Mouse (Mus musculus): ENCODE results near the gene Arl4d. TPM values are rescaled to one million over a fixed set of nuclear protein-coding genes. Genes with fewer than 3 reads are reported as not detected.
"Not testable (repeated sequence)": the region's sequence is repeated elsewhere in the genome, so short reads cannot be mapped to it uniquely, and the experiment has no call there.

Gene Arl4d
- total and polyA plus RNA-seq, 2 experiments from 2014 or later: 8.1 to 11.3 TPM

GRCm38 (mm10) chr11:101626649-101626994 lies 38.7 kb upstream of the Arl4d start:
- peak; percentile 12; the same call in 1 of the 2 replicates for ATAC-seq (ENCODE audit: insufficient read depth, low read depth)
- TF ChIP-seq EP300 (IDR thresholded peaks at IDR 0.05; ENCODE audit: low read depth) (no peak), CTCF (IDR thresholded peaks at IDR 0.05; ENCODE audit: low read depth) (no peak)
- 5% methylated on average over 8 of the region's 8 CpGs for WGBS

GRCm38 (mm10) chr11:101626995-101627856 lies 38.1 kb upstream of the Arl4d start, which contains the start of gene Rdm1:
Rdm1 (plus strand) TSS chr11:101627195.
- H3K27me3 ChIP-seq (ENCODE audit: control insufficient read depth, insufficient read depth, low read length): no peaks in the 10 kb centered on the region
- H3K9ac ChIP-seq (replicated peaks; ENCODE audit: low read depth, low read length): peak within 1 kb of the TSS; percentile 80
- TF ChIP-seq CTCF (IDR thresholded peaks at IDR 0.05; ENCODE audit: low read depth) (no peak), EP300 (IDR thresholded peaks at IDR 0.05; ENCODE audit: low read depth) (peak; percentile 83)
- no peaks in the 10 kb centered on the region for H3K9me3 ChIP-seq (replicated peaks; ENCODE audit: control insufficient read depth, low read length)
- H3K36me3 ChIP-seq (replicated peaks; ENCODE audit: control insufficient read depth, insufficient read depth, low read length): peaks cover 9% of the 10 kb centered on the region; the same call in 1 of the 2 replicates
- H3K4me1 ChIP-seq (ENCODE audit: control insufficient read depth, insufficient read depth): 0 out of 2 replicates have a peak, but pooled peaks cover 5% of the 10 kb centered on the region
- peak within 1 kb of the TSS; percentile 98 for H3K27ac ChIP-seq (ENCODE audit: low read depth)
- WGBS: under 1% methylated on average over 32 of the region's 34 CpGs
- DNase-seq (ENCODE audit: low spot score) (peak; percentile 93), ATAC-seq (ENCODE audit: insufficient read depth, low read depth) (peak; percentile 85)
- peak within 1 kb of the TSS; percentile 73 for H3K4me3 ChIP-seq (ENCODE audit: low read depth, low read length)
- H3K4me2 ChIP-seq (ENCODE audit: low read depth, low read length): peak within 1 kb of the TSS; percentile 96

More at GRCm38 (mm10) chr11:101626649-101626994, 38.7 kb upstream of the Arl4d start:
- Histone ChIP-seq H3K27me3 (ENCODE audit: control insufficient read depth, insufficient read depth, low read length) (no peaks in the 10 kb centered on the region), H3K4me1 (ENCODE audit: control insufficient read depth, insufficient read depth) (0 out of 2 replicates have a peak, but pooled peaks cover 5% of the 10 kb centered on the region), H3K4me2 (ENCODE audit: low read depth, low read length) (peak overlapping the region; percentile 96), H3K9me3 (replicated peaks; ENCODE audit: control insufficient read depth, low read length) (no peaks in the 10 kb centered on the region), H3K9ac (replicated peaks; ENCODE audit: low read depth, low read length) (peak overlapping the region; percentile 80), H3K4me3 (ENCODE audit: low read depth, low read length) (peak overlapping the region; percentile 73), H3K36me3 (replicated peaks; ENCODE audit: control insufficient read depth, insufficient read depth, low read length) (peaks cover 5% of the 10 kb centered on the region; the same call in 1 of the 2 replicates), H3K27ac (ENCODE audit: low read depth) (peak overlapping the region; percentile 98)
- DNase-seq (ENCODE audit: low spot score): no peak

GRCm38 (mm10) chr11:101627857-101628559 lies 37.3 kb upstream of the Arl4d start:
- ATAC-seq (ENCODE audit: insufficient read depth, low read depth) (peak; percentile 52), DNase-seq (ENCODE audit: low spot score) (peak; percentile 19)
- under 1% methylated on average over 30 of the region's 33 CpGs for WGBS
- no peak for TF ChIP-seq CTCF (IDR thresholded peaks at IDR 0.05; ENCODE audit: low read depth)
- no peak for TF ChIP-seq EP300 (IDR thresholded peaks at IDR 0.05; ENCODE audit: low read depth)
- H3K4me1 ChIP-seq (ENCODE audit: control insufficient read depth, insufficient read depth): 0 out of 2 replicates have a peak, but pooled peaks cover 5% of the 10 kb centered on the region
- H3K4me3 ChIP-seq (ENCODE audit: low read depth, low read length): peak overlapping the region; percentile 73
- peak overlapping the region; percentile 96 for H3K4me2 ChIP-seq (ENCODE audit: low read depth, low read length)
- no peaks in the 10 kb centered on the region for H3K27me3 ChIP-seq (ENCODE audit: control insufficient read depth, insufficient read depth, low read length)
- H3K9me3 ChIP-seq (replicated peaks; ENCODE audit: control insufficient read depth, low read length): no peaks in the 10 kb centered on the region
- peak overlapping the region; percentile 98 for H3K27ac ChIP-seq (ENCODE audit: low read depth)
- H3K36me3 ChIP-seq (replicated peaks; ENCODE audit: control insufficient read depth, insufficient read depth, low read length): peaks cover 9% of the 10 kb centered on the region; the same call in 1 of the 2 replicates
- peak overlapping the region; percentile 76 for H3K9ac ChIP-seq (replicated peaks; ENCODE audit: low read depth, low read length)

- H3K27ac ChIP-seq (ENCODE audit: low read depth); H3K4me1 ChIP-seq (ENCODE audit: control insufficient read depth, insufficient read depth); H3K36me3 ChIP-seq (replicated peaks; ENCODE audit: control insufficient read depth, insufficient read depth, low read length); ATAC-seq (ENCODE audit: insufficient read depth, low read depth); H3K27me3 ChIP-seq (ENCODE audit: control insufficient read depth, insufficient read depth, low read length); DNase-seq (ENCODE audit: low spot score); H3K9me3 ChIP-seq (replicated peaks; ENCODE audit: control insufficient read depth, low read length): not testable (repeated sequence)
- Histone ChIP-seq H3K4me3 (ENCODE audit: low read depth, low read length) (peak overlapping the region; percentile 73), H3K4me2 (ENCODE audit: low read depth, low read length) (peak overlapping the region; percentile 96), H3K9ac (replicated peaks; ENCODE audit: low read depth, low read length) (peak overlapping the region; percentile 76; the same call in 1 of the 2 replicates)
- WGBS: 79% methylated on average over 4 of the region's 5 CpGs
Observed at GRCm38 (mm10) chr11:101628733-101629417, 36.5 kb upstream of the Arl4d start.

GRCm38 (mm10) chr11:101635660-101636059 lies 29.7 kb upstream of the Arl4d start:
- no peak overlapping the region for H3K4me2 ChIP-seq (ENCODE audit: low read depth, low read length)
- DNase-seq (ENCODE audit: low spot score) (no peak), ATAC-seq (ENCODE audit: insufficient read depth, low read depth) (no peak)
- H3K27ac ChIP-seq (ENCODE audit: low read depth): no peak overlapping the region
- H3K4me1 ChIP-seq (ENCODE audit: control insufficient read depth, insufficient read depth): no peaks in the 10 kb centered on the region
- WGBS: 76% methylated on average over 10 of the region's 10 CpGs
- no peak overlapping the region for H3K4me3 ChIP-seq (ENCODE audit: low read depth, low read length)
- no peak for TF ChIP-seq EP300 (IDR thresholded peaks at IDR 0.05; ENCODE audit: low read depth)
- no peak for TF ChIP-seq CTCF (IDR thresholded peaks at IDR 0.05; ENCODE audit: low read depth)
- no peak overlapping the region for H3K9ac ChIP-seq (replicated peaks; ENCODE audit: low read depth, low read length)
- no peaks in the 10 kb centered on the region for H3K27me3 ChIP-seq (ENCODE audit: control insufficient read depth, insufficient read depth, low read length)
- no peaks in the 10 kb centered on the region for H3K9me3 ChIP-seq (replicated peaks; ENCODE audit: control insufficient read depth, low read length)
- peaks cover 25% of the 10 kb centered on the region for H3K36me3 ChIP-seq (replicated peaks; ENCODE audit: control insufficient read depth, insufficient read depth, low read length)

Data from heart, postnatal 0 days (tissue).